Mouse (Mus musculus) heart, adult 8-10 months (tissue): ENCODE measurements around the gene Sik1. TPM values are rescaled to one million over a fixed set of nuclear protein-coding genes. Genes with fewer than 3 reads are reported as not detected.

ENCODE experiments used
- DNase-seq: peaks from one replicate; pipeline ENCODE4 v3.0.0; 2022; ENCODE audit warnings: low spot score
- total RNA-seq, 4 experiments: library from RNA; stranded (reverse); gene quantifications; 2 replicates each; pipeline ENCODE4 v1.2.4; 2022

The Sik1 gene
- total RNA-seq, 4 experiments from 2014 or later = 19.0 to 34.0 (median 30.2) TPM

DNA sequence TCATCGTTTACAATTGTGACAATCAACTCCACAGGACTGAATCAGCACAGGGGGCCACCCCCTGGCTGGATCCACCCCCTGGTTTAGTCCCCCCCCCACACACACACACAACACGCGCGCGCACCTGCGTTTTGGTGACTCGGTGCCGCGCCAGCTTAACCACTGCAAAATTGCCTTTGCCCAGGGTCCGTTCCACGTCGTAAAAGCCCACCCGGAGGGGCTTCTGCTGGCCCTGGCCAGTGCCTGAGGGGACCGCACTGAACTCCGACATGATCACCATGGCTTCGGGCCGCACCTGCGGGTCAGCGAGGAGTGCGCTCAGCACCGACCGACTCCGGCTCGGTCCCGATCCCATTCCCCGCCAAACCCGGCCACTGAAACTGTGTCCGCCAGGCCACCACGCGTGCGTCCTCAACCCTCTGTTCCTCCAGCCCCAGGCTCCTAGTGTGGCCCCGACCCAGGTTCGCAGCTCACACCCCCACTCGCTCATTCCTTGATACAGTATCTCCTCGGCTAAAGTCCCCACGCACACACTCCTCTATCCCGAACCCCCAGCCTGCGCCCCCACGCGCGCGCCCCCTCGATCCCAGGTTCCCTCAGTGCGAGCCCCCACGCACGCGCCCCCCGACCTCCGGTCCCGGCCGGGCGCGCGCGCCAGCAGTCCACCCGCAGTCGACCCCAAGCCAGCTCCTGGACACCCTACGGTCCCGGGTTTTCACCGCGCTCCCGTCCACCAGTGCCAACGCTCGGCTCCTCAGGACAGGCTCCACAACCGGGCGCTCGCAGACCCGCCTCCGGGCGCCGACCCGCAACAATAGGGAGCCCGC, 621 bp downstream of the Sik1 start:
- DNase-seq = no peak

DNA sequence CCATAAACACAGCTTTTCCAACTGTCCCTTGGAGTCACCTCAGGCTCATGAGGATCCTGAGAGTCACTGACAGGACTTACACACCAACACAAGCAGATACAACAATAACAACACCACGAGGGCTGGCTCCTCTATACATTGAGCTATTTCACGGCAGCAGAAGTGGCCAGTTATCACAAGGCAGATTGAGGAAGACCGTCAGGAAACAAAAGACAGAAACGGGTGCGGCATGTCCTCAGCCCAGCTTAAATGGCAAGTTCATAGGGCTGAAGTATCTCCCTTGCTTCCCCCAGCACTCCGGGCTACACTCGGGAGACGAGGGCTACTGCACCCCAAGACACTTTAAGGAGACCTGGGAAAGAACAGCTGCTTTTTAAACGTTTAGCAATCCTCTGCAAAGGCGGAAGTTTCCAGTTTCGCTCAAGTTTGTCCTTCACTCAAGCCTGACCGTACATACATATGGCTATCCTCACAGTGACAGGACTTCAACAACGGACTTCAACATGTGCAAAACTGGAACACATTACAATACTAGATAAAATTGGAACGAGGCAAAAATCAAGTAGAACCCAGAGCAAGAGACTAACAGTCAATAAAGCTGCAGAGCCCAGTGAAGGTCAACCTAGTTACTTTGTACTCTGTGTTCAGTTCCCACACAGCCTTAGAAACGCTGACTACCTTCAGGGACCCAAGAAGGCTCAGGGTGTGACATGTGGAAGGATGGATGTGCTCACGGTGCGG, 2.0 kb downstream of the Sik1 start:
- DNase-seq = no peak

DNA sequence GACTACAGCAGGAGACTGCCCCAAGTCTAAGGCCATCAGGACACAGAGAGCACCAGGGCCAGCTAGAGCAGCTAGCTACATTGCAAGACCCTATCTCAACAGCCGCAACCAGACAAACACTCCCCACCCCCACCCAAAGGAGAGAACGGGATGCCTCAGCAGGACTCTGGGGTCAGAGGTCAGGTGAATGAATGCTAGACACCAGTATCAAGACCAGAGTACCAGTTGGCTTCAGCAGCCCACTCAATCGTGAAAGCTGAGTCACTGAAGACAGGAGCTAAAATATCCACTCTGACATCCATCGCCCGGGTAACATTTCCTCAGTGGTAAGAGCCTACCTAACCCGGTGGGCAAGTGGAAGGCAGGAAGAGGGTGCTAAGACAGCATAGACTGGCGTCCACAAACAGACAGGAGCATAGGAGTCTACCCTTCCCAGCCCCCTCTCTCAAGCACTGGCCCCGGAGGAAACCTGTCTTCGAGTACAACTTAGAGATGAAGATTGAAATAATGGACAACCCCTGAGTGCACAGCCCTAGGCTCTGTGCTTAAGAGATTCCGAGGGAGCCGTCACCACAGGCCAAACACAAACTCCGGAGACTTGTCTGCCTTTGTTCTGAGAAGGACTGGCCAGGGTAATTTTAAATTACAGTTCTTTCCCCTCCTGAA, 2.7 kb downstream of the Sik1 start:
- DNase-seq = no peak

DNA sequence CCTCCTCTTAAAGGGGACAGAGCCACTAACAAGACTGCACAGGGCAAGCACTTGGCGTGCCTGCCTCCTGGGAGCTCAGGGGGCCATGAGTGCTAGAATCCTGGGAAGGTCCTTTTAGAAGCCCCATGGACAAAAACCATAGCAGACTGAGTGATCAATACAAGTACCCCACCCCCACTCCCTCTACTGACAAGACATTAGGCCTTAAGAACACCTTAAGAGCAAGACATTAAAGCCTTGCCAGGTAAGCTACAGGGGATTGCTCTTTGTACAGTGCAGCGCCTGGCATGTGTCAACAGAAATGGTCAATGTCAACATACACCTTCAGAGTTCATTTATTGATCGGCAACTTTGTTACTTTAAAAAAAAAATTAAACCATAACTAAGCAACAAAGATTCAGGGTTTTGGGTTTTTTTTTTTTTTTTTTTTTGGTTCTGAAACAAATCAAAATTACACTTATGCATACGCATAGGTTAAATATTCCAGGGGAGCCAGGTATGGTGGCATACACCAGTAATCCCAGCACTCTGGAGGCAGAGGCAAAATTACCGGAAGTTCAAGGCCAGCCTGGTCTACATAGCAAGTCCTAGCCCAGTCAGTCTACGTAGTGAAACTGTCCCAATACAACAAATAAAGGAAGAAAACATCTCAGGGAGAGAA, 3.7 kb downstream of the Sik1 start:
- no peak for DNase-seq

DNA sequence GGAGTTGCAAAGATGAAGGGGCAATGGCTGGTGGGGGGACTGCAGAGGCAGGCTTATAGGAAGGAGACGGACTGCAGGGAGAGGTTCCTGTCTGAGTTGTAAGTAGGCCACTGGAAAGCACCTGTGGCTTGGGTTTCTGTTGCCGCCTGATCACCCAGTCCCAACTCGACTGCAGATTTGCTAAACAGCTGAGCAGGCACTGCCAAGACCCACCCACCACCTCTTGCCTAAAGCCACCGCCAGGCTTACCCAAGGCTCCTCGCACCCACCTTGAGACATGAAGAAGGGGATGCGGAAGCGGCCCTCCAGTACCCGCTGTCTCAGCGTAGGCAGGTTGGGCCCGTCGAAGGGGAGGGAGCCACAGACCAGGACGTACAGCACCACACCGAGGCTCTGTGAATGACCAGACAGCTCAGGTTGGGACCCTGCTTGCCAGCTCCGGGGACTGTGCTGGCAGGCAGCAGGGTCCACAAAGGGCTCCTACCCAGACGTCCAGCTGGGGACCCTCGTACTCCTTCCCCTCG, 5.1 kb downstream of the Sik1 start:
- DNase-seq = no peak

DNA sequence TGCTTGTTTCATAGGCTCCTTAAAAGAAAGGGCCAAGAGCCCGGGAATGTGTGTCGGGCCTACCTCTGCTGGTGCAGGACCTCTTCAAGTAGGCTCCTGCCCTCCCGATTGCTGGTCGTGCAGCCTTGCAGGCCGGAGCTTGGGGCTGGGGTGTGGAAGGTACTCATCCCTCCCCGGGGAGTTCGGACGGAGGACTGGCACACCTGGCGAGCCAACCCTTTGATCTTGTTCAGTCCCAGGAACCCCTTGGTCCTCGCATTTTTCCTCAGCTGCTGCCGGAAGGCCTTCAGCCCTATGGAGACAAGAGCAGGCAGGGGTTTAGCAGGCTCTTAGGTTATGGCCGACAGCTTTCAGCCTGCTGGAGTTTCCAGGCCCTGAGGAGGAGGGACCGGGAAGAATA, 8.6 kb downstream of the Sik1 start:
- no peak for DNase-seq

DNA sequence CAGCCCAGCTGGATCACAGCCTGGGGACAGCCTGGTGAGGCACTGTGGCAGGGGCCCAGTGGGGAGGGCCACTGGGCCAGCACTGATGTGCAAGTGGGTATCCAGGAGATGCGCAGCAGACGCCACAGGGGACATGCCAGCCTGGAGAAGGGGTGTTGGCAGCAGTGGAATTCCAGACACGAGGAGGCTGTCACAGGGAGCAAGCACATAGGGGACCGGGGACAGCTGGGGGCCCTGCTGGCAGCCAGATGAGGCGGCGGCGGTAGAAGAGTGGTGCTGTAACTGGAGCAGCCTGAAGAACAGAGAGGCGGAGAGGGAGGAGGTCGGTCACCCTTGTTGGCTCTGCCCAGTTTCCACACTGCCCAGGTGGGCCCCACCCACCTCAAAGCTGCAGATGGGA, 9.3 kb downstream of the Sik1 start:
- DNase-seq = no peak

DNA sequence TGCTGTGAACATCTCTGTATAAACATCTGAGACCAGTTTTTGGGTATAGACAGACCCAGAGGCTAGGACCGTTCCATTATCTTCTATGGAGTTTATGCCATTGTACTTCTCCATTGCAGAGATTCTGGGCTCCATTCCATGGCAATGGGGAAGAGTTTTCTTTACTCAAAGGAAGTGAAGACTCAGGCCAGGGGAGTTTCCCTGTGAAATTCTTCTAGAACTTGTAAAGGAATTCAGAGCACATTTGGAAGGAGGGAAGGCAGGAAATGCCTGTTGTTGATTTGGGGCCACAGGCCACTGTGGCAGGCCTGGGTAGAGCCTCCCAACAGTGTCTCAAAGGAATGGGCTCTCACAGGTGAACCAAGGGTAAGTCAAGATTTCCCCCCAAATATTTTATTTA, 11.7 kb downstream of the Sik1 start:
- peak; percentile 50 for DNase-seq

DNA sequence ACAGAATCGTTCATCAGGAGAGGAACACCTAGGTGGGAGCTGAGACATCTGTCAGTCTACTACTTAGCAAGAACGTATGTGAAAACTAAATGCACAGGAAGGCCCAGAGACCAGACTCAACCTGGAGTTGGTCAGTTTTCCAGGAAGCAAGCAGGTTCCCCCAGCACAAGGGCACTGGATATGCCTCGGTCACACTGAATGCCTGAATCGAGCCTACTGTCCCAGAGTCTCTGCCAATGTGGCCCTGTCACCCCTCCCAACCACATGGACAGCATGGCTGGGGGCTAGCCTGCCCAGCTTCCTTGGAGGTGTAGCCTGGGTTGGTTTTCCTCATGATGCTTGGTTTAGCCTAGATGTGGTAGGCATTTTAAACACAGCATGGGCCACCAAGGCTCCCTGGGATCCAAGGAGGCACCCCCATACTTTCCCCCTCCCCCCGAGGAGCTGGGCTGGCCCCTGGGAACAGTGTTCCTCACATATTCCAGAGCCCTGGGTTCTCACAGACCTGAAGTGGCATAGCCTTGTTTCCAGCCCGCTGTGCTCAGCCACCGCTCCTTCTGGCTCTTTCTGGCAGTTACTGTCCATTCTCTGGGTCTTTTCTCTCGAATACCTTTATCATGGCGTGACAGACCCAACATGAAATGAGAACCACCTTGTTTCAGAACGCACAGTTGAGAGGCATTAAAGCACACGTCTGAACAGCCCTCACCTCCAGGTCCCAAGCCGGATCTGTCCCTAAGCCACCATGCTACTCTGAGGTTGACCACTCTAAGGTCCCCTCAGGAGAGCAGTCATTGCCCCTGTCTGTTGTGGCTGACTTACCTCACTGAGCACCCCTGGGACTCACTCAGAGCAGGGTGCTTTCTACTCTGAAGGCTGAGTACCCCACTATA, 12.4 kb downstream of the Sik1 start:
- DNase-seq = no peak

DNA sequence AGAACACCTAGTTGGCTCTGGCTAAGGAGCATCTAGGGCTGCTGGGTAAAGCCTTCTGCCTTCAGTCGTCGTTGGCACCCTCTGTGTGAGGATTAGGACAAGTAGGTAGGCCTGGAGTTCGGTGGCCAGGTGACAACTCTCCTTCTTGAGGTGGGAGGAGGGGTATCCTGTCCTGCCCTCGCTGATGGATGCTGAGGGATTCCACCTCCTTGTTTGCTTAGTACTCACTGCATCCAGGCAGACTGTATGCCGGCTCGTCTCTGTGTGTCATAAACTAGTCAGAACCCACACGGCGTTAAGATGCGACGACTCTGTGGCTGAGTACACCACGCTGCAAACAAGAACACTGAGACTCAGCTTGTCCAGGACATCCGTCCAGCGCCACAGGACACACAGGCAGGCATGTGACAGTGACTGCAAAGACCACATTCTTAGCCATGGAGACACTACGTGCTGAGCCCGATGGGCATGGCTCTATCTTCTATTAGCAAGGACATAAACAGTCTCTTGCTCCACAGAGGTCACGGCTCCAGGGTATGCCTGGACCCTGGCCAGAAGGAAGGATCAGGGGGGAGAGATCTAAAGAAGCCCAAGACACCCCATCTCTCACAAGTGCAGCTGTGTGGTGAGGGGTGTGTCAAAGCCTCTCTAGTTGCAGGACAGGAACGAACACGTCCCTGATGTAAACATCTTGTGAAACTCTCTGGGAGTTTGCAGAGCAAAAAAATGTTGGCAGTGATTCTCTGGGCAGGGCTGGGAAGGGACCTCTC, 13.6 kb downstream of the Sik1 start:
- peak; percentile 66 for DNase-seq

DNA sequence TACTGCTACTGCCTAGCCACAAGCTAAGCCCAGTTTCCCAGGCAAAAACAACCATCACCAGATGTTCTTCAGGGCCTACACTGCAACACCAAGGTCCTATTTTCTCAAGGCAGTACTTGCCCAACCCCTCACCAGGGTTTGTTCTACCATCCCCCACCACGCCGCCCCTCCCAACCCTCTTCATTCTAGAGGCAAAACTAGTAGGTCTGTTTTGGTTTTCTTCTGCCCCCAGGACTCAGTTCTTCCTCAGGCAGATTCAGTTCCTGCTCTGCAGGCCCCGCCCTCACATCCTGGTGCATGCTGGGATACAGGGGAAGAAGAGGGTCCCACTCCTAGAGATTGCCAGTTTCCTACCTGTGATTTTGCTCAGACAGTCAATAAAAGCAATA, 14.2 kb downstream of the Sik1 start:
- no peak for DNase-seq

DNA sequence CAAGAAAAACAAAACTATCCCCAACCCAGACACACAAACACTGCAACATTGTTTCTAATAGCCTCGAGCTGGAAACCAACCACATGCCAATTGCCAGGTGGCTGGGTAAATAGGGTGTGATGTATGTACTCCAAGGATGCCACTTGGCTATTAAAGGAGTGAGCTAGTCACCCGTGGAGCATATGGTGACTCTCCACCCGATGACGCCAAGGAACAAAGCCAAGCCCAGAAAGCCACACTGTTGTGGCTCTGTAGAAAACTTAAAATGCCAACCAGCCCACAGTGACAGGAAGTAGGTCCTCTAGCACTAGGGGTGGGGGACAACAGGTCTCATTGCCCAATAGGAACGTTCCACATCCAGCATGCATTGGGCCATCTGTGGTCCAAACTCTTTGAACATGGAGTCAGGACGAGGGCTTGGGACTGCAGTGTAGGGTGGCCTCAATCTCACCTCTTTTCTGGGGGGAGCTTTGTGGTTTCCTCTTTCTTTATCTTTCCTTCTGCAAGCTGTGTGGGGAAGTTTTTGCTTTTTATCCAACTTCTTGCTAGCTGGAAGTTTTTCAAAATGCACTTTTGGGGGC, 15.1 kb downstream of the Sik1 start:
- no peak for DNase-seq

DNA sequence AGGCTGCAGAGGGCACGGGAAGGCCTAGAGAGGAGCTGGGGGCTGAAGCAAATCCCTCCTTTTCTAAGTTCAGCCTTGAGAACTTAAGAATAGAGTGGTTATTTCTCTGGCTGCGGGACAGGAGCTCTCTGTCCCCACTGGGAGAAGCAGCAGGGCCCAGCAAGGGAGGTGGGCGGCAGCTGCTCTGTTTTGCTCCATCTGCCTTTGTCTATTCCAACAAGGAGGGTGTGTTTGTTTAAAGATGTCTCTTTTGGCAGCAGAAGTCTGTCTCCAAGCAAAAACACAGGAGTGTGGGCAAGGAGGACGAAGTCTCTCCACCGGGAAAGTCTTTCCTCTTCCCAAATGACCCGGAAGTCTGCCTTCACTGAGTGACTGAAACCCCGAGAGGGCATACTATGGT, 18.8 kb downstream of the Sik1 start:
- no peak for DNase-seq

DNA sequence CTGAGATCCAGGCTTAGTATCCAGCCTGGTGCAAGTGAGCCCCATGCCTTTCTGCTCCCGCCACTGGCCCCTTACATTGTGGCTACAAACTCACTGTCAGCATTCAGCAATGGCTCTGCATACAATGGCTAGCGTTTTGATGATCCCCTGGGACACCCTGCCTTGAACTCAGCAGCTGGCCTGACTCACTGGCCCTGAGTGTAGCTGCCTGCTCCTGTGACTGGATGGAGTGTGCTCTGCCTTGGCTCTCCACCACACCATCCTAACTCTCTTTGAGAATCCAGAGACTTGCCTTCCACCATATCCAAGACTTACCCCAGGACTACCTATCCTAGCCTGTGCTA, 19.4 kb downstream of the Sik1 start:
- no peak for DNase-seq

DNA sequence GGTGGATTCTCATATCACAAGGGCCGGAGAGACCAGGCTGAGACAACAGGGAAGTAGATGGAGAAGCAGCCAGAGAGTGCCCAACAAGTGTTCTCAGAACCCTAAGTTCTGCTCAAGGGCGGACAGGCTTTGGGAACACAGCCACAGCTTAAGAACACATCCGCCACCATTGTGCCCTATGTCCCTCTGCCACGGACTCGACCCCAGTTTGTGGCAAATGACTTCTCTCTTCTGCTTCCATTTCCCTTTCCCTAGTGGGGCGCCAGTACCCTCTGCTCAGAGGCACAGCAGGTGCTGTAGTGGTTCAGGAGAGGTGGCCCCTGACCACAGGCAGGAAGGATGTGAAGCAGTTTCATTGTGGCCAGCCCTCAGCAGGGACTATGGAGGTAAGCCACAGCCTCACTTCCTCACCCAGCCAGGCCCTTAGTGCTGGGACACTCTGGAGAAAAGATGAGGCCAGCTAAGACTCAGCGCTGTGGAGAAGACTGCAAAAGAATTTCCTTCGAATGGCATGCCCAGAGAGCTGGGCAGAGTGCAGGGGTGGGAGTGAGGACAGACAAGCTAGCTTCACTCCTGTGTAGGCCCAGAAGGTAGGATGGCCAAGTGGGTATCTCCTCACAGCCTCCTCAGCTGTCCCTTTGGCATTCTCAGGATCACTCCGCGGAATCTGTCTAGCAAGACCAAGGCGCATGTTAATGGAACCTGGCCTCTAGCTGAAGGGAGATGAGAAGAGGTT, 19.9 kb downstream of the Sik1 start:
- DNase-seq = no peak

DNA sequence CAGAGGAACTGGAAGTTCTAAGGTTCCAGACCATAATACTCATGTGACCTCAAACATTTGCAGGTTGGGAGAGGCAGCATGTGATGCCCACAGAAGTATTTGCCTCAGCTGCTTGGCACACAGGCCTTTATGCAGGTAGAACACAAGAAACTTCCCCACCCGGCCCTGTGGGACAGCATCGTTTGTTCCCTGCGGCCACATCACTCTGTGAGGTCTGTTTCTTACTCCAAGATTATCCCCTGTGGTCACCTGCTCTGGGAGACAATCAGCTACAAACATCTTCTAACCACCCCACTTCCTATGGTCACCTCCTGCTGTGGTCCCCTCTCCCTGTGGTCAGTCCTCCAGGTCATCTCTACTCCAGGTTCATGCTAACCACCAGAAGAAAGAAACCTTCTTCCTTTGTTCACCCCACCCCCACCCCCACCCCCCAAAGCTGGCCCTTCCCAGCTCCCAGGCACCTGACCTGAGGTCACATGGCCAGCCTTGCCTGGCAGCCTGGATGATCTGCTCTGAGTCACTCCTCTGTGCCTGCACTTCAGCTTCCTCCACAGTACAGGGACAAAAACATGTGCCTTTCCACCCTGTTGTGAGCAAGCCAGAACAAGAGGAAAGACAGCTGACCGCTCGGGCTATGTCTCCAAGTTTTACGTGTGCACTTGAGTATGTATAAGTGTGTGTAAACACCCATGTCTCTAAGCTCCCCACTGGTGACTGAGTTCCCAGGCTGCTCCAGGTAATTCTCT, 21.1 kb downstream of the Sik1 start:
- peak; percentile 63 for DNase-seq

DNA sequence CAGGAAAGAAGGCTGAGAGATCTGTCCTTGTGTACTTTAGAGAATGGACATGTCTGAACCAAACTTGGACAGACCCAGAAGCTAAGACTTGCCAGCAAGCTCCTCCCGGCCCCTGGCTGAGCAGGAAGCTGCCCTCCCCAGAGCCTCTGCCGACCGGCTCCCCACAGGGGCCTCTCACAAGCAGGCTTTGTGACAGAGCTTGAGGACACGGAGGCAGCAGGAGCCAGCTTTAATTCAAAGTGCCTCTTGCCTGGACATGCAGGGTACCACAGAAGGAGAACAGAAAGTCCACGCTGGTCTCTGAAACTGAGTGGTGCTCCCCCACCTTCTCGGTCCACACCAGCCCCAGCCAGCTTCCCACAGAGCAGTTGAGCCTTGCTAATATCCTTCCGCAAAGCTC, 21.9 kb downstream of the Sik1 start:
- no peak for DNase-seq

DNA sequence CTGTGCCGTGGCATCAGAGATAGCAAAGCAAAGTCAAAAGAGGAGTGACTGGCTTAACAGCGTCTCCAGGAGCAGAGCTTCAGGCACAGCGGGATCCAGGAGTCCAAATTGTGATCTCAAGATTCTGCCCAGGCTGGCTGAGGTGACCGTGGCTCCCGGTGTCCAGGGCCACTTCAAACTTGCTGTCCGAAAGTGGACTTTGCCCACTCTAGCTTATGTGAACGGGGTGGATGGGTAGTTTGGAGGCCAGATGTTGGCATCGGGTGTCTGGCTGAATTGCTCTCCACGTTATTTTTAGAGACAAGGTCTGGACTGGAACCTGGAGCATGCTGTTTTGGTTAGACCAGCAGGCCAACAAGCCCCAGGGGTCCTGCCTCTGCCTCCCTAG, 23.0 kb downstream of the Sik1 start:
- no peak for DNase-seq
